Mouse (Mus musculus): ENCODE results near the gene Vmac. TPM values are rescaled to one million over a fixed set of nuclear protein-coding genes. Genes with fewer than 3 reads are reported as not detected.
A peak's percentile ranks its signal among the peaks of the same experiment; 100 is the strongest.

Vmac gene
- 0.38 and 1.0 TPM in 2 replicates for total RNA-seq (2015; ENCODE audit: low replicate concordance)
- 1.4 and 8.3 TPM in 2 replicates for total RNA-seq (2017; ENCODE audit: low replicate concordance)

DNA sequence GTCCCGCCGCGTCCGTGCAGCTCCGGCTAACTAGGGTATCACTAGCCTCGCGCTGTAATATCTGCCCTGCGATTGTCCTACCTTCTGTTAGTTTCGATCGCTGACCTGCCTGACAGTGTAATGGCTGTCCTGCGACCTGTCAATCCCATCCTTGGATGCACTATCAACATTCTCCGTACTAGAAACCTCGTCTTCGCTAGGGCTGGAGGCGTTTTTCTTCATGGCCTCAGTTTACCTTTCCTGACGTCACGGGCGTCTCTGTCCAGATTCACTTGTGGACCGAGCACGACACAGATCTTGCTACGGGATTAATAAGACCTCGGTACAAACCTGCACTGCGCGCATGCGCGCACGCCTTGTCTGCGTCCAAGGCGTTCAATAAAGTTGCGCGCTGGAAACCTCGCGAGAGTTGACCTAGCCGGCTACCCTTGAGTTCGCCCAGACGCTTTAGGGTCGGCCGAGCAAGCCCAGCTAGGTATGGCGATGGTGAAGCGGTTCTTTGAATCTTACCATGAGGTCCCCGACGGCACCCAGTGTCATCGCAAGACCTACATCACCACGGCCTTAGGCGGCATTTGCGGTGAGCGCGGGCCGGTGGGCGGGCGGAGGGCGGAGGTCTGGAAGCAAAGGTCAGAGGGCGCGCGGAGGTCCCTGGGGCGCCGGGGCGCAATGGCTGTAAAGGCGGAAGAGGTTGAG lies at the start of gene Vmac, which contains the start of gene Ndufa11:
Vmac (minus strand) TSS at position 660 of the 696 bp plus-strand sequence.
Ndufa11 (plus strand) TSS at position 405 of the 696 bp plus-strand sequence.
- peak; percentile 75 for ATAC-seq (replicated peaks; ENCODE audit: low FRiP score, poor library complexity, severe bottlenecking)

GRCm38 (mm10) chr17:56766631-56767405 lies 49.0 kb upstream of the Vmac start:
- no peak for ATAC-seq (replicated peaks; ENCODE audit: low FRiP score, poor library complexity, severe bottlenecking)

GRCm38 (mm10) chr17:56765431-56765830 lies 47.6 kb upstream of the Vmac start:
- no peak for ATAC-seq (replicated peaks; ENCODE audit: low FRiP score, poor library complexity, severe bottlenecking)

- peak; percentile 80 for ATAC-seq (replicated peaks; ENCODE audit: low FRiP score, poor library complexity, severe bottlenecking)
These were observed 46.9 kb upstream of the Vmac start, which contains the start of gene Dus3l for GRCm38 (mm10) chr17:56764474-56765354. TSS of gene Dus3l (plus strand) at chr17:56764757.

- ATAC-seq (replicated peaks; ENCODE audit: low FRiP score, poor library complexity, severe bottlenecking), result no peak
These were observed 46.0 kb upstream of the Vmac start for GRCm38 (mm10) chr17:56763741-56764250.

DNA sequence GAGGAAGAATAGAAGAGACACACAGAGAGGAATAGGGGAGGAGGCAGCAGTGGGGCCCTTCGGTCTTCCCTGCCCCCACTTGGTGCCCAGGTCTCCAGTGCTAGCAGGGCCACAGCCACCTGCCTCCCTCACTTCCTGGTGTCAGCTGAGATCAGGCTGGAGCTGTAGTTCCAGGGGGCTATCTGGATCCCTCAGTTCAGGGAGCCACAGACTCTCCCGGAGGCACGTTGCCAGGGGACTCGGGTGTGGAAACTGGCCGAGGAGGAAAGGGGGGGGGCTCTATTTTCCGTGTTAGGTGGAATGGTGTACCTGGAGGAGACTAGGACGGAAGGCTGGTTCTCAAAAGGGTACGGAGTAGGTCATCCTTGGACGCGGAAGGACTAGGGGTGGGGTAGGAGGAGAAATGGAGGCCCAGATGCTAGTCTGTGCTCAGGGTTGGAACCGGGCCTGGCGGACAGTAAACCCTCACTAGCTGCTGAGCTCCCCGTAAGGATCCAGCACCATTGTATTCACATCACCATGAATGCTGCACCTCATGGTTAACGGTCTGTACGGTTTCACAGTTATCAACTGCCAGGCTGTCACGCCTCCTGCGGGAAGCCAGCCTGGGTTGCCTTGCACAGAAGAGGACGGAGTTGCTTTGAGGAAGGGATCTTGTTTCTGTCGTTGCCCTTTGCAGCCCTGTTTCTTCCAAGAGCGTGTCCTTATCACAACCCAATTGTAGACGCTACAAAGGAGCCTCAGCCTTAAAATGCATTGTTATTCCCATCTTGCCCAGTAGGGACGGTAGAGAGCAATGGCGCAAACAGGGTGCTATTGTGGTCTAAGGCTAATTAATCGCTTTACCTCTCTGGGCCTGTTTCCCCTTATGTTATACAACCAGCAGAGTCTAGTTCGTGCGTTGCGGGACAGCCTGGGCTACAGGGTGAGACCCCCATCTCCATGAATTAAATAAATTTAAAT lies 45.2 kb upstream of the Vmac start:
- peak; percentile 40; the same call in 1 of the 2 replicates for ATAC-seq (replicated peaks; ENCODE audit: low FRiP score, poor library complexity, severe bottlenecking)

- peak; percentile 61 for ATAC-seq (replicated peaks; ENCODE audit: low FRiP score, poor library complexity, severe bottlenecking)
These were observed 44.2 kb upstream of the Vmac start for GRCm38 (mm10) chr17:56761991-56762410.

- ATAC-seq (replicated peaks; ENCODE audit: low FRiP score, poor library complexity, severe bottlenecking), result no peak
These were observed 43.3 kb upstream of the Vmac start for GRCm38 (mm10) chr17:56761077-56761476.

DNA sequence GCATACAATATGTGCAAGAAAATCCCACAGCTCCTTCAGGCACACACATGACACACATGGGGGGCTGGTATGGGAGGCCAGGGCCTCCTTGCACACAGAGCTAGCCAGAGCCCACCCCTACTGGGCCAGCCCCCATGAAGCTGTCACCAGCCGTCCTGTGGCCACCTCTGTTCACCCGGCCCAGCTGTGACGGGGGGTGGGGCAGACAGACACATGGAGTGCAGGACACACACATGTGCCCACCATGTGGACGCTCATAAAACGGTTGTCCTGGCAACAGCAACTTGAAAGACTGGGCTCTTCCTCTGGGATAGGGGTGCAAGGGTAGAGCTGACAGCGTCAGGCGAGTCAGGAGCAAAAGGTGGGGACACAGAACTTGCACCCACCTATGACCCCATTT lies 41.4 kb upstream of the Vmac start:
- ATAC-seq (replicated peaks; ENCODE audit: low FRiP score, poor library complexity, severe bottlenecking), result no peak

GRCm38 (mm10) chr17:56758132-56758531 lies 40.3 kb upstream of the Vmac start:
- ATAC-seq (replicated peaks; ENCODE audit: low FRiP score, poor library complexity, severe bottlenecking), result no peak

DNA sequence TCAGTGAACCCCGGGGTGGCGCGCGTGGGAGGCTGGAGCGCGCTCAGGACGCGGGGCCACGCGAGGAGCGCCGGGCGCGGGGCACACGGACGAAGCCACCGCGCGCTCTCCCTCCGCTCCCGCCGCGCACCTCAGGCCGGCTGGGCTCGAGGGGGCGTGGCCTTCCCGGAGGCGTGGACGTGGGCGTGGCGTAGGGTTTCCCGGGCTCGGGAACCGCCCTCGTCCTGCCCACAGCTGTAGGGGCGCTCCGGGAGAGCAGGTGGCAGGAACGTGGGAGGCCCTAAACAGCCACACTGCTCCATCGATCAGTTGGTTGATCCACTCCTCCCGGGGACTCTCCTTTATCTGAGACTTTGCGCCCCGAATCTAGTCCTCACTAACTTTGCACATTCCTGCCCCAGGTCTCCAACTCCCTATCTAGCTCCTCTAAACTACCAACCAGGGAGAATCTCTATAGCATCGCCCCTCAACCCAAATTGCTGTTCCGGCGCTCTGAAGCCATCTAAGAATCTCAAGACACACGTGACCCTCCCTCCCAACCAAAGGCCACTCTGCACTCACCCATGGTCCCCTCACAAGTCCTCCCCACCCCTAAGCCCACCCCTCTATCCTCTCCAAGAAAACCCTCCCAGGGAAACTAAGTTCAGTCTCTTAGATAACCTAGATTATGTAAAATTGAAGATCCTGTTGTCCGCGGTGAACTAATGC lies 39.7 kb upstream of the Vmac start, which contains the start of gene Nrtn:
Nrtn (minus strand) TSS at position 115 of the 708 bp plus-strand sequence.
- peak; percentile 69 for ATAC-seq (replicated peaks; ENCODE audit: low FRiP score, poor library complexity, severe bottlenecking)

- ATAC-seq (replicated peaks; ENCODE audit: low FRiP score, poor library complexity, severe bottlenecking), result no peak
These were observed 39.0 kb upstream of the Vmac start for GRCm38 (mm10) chr17:56756703-56757399.

GRCm38 (mm10) chr17:56754271-56755185 lies 36.7 kb upstream of the Vmac start:
- no peak for ATAC-seq (replicated peaks; ENCODE audit: low FRiP score, poor library complexity, severe bottlenecking)

DNA sequence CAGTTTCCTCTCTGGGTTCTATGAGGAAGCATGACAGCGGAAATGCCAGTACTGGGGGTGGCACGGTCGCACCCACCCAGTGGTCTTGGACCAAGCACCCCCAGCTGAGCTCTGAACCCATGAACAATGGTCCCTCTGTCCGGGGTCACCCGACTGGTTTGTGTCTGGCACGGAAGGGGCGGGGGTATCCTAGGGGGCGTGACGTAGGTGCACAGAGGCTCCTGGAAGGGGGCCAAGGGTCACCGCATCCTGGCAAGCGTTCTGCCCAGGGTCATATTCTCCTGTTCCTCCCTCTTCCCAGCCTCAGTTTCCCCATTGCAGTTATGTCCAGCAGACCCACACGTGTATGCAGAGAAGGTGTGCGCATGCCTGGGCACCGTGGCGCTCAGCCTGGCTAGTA lies 35.6 kb upstream of the Vmac start:
- no peak for ATAC-seq (replicated peaks; ENCODE audit: low FRiP score, poor library complexity, severe bottlenecking)

DNA sequence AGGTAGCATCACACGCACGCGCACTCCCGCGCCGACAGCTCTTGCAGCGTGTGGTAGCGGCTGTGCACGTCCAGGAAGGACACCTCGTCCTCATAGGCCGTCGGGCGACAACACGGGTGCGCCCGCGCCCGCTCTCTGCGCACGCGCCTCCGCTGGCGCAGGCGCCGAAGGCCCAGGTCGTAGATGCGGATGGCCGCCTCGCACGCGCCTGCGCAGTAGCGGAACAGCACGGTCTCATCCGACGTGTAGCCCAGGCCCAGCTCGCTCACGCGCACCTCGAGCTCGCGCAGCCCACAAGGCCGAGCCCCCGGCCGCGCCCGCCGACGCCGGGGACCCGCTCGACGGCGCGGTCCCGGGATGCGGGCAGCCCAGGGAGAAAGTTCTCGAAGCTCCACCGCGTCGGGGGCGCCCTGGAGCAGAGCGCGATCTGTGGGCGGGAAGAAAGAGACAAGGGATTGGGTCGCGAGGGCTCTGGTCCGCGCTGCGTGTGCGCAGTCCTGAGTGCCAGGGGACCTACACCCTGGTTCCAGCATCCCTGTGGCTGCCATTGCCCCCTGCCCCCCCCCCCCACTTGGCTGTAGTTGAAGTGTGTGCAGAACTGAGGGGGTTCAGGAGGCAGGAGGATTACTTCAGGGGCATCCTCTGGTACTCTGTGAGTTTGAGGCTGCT lies 33.7 kb upstream of the Vmac start:
- no peak for ATAC-seq (replicated peaks; ENCODE audit: low FRiP score, poor library complexity, severe bottlenecking)

DNA sequence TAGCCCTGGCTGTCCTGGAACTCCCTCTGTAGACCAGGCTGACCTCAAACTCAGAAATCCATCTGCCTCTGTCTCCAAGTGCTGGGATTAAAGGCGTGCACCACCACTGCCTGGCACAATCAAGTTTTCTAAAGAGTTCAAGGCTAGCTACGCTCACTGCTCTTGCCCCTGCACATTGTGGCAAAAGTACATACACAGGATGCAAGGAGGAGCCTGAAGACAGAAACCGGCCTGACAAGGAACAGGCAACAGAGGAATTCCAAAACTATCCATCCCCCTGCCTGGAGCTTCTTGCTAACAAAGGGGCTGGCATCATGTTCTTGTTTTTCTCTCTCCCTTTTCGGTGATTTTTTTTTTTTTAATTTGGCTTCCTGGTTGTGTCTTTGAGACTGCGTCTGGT lies 26.4 kb upstream of the Vmac start:
- ATAC-seq (replicated peaks; ENCODE audit: low FRiP score, poor library complexity, severe bottlenecking), result no peak

Measured in erythroblast, adult 5-6 weeks (primary cell).